Mouse (Mus musculus): ENCODE data around the gene Nipa1.

DNA sequence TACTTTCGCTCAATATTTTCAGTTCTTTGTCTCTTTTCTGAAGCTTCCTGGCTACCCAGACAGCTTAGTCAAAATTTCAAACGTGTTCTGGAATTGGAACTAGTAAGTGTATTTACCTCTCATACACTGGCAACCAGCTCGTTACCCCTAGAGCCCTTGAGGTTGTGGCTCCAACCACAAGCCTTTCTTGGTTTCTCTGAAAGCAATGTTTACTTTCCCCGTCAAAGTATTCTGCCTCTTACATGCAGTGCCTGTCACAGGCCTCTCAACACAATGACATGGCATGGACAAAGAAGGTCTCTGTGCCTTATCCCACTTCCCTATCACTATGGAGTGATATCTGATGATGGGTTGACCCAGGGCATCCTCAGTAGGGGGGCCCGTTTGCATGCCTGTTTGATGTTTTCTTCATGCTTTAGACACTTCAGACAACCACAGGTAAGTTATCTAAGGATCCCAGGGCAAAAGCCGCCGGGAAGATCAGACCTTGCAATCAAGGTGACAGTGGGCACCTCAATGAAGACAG is 1.2 kb downstream of the Nipa1 start:
- TF ChIP-seq CTCF (IDR thresholded peaks at IDR 0.05; ENCODE audit: low read depth, low read length) (no peak), POLR2A (IDR thresholded peaks at IDR 0.05; ENCODE audit: extremely low read depth, insufficient read depth, low read length) (no peak)
